Mouse (Mus musculus): ENCODE data around the gene Snx4.
"Not testable (repeated sequence)": the region's sequence is repeated elsewhere in the genome, so short reads cannot be mapped to it uniquely, and the experiment has no call there.

The Snx4 gene

GRCm38 (mm10) chr16:33251194-33252051, at the start of gene Snx4:
Gene Snx4 (plus strand): TSS chr16:33251442.
- DNase-seq = peak; percentile 87

GRCm38 (mm10) chr16:33210812-33211211, 40.4 kb upstream of the Snx4 start:
- no peak for DNase-seq

- no peak for DNase-seq
Measured at GRCm38 (mm10) chr16:33216313-33217003, 34.8 kb upstream of the Snx4 start.

- DNase-seq = not testable (repeated sequence)
Measured at GRCm38 (mm10) chr16:33217553-33218085, 33.6 kb upstream of the Snx4 start.

GRCm38 (mm10) chr16:33222482-33222881, 28.8 kb upstream of the Snx4 start:
- DNase-seq = no peak

GRCm38 (mm10) chr16:33224381-33224780, 26.9 kb upstream of the Snx4 start:
- DNase-seq = no peak

GRCm38 (mm10) chr16:33234128-33234527, 17.1 kb upstream of the Snx4 start:
- DNase-seq = no peak

- no peak for DNase-seq
Measured at GRCm38 (mm10) chr16:33236151-33236550, 15.1 kb upstream of the Snx4 start.

- DNase-seq = no peak
Measured at GRCm38 (mm10) chr16:33239305-33239704, 11.9 kb upstream of the Snx4 start.

GRCm38 (mm10) chr16:33242046-33242445, 9.2 kb upstream of the Snx4 start:
- DNase-seq = no peak

- no peak for DNase-seq
Measured at GRCm38 (mm10) chr16:33244136-33244691, 7.0 kb upstream of the Snx4 start.

GRCm38 (mm10) chr16:33244933-33245470, 6.2 kb upstream of the Snx4 start:
- no peak for DNase-seq

- no peak for DNase-seq
Measured at GRCm38 (mm10) chr16:33246526-33246925, 4.7 kb upstream of the Snx4 start.

GRCm38 (mm10) chr16:33247006-33247405, 4.2 kb upstream of the Snx4 start:
- no peak for DNase-seq

- DNase-seq = no peak
Measured at GRCm38 (mm10) chr16:33250651-33251120, 556 bp upstream of the Snx4 start.

GRCm38 (mm10) chr16:33255601-33256000, 4.4 kb downstream of the Snx4 start:
- DNase-seq = no peak

- DNase-seq = no peak
Measured at GRCm38 (mm10) chr16:33258530-33258929, 7.3 kb downstream of the Snx4 start.

GRCm38 (mm10) chr16:33259824-33260223, 8.6 kb downstream of the Snx4 start:
- no peak for DNase-seq

GRCm38 (mm10) chr16:33260825-33261224, 9.6 kb downstream of the Snx4 start:
- DNase-seq = no peak

GRCm38 (mm10) chr16:33261584-33262061, 10.4 kb downstream of the Snx4 start:
- no peak for DNase-seq

- no peak for DNase-seq
Measured at GRCm38 (mm10) chr16:33262096-33262495, 10.9 kb downstream of the Snx4 start.

- no peak for DNase-seq
Measured at GRCm38 (mm10) chr16:33267616-33268253, 16.5 kb downstream of the Snx4 start.

Measured in cerebellum, adult 11-12 months (tissue).